Mouse (Mus musculus): ENCODE results near the gene Oaz2. TPM values are rescaled to one million over a fixed set of nuclear protein-coding genes. Genes with fewer than 3 reads are reported as not detected.

The Oaz2 gene
- polyA plus RNA-seq, 1 experiment from 2014 or later: 203 TPM

GRCm38 (mm10) chr9:65630631-65631353 is 37.0 kb upstream of the Oaz2 start:
- peaks cover 5% of the 10 kb centered on the region; the same call in 1 of the 2 replicates for H3K4me1 ChIP-seq (ENCODE audit: control insufficient read depth, insufficient read depth, low read length)
- ATAC-seq (ENCODE audit: low read depth) (peak; percentile 77), DNase-seq (ENCODE audit: low spot score) (peak; percentile 27)
- H3K4me3 ChIP-seq (ENCODE audit: low read depth, low read length): peak overlapping the region; percentile 82
- H3K9ac ChIP-seq (ENCODE audit: low read depth, low read length): peak overlapping the region; percentile 74
- H3K36me3 ChIP-seq (ENCODE audit: control insufficient read depth, insufficient read depth, low read length): no peaks in the 10 kb centered on the region
- H3K9me3 ChIP-seq (ENCODE audit: control insufficient read depth, low read length): no peaks in the 10 kb centered on the region
- peak overlapping the region; percentile 99 for H3K4me2 ChIP-seq (ENCODE audit: low read depth, low read length)
- 2% methylated on average over 22 of the region's 78 CpGs for WGBS
- H3K27ac ChIP-seq (replicated peaks; ENCODE audit: low read depth, low read length): no peak overlapping the region
- peaks cover 39% of the 10 kb centered on the region for H3K27me3 ChIP-seq (replicated peaks; ENCODE audit: control insufficient read depth, insufficient read depth, low read length)

- Histone ChIP-seq H3K27me3 (replicated peaks; ENCODE audit: control insufficient read depth, insufficient read depth, low read length) (peaks cover 39% of the 10 kb centered on the region), H3K4me3 (ENCODE audit: low read depth, low read length) (peak overlapping the region; percentile 82), H3K27ac (replicated peaks; ENCODE audit: low read depth, low read length) (no peak overlapping the region), H3K9ac (ENCODE audit: low read depth, low read length) (peak overlapping the region; percentile 74), H3K9me3 (ENCODE audit: control insufficient read depth, low read length) (no peaks in the 10 kb centered on the region), H3K4me1 (ENCODE audit: control insufficient read depth, insufficient read depth, low read length) (peaks cover 5% of the 10 kb centered on the region; the same call in 1 of the 2 replicates), H3K36me3 (ENCODE audit: control insufficient read depth, insufficient read depth, low read length) (no peaks in the 10 kb centered on the region), H3K4me2 (ENCODE audit: low read depth, low read length) (peak overlapping the region; percentile 99)
- DNase-seq (ENCODE audit: low spot score): no peak
- WGBS: 26% methylated on average over 16 of the region's 16 CpGs
- ATAC-seq (ENCODE audit: low read depth): no peak
Observed at GRCm38 (mm10) chr9:65631354-65632021, 36.3 kb upstream of the Oaz2 start.

- WGBS: 62% methylated on average over 1 of the region's 1 CpGs
- no peak overlapping the region for H3K4me2 ChIP-seq (ENCODE audit: low read depth, low read length)
- no peak for DNase-seq (ENCODE audit: low spot score)
- no peaks in the 10 kb centered on the region for H3K9me3 ChIP-seq (ENCODE audit: control insufficient read depth, low read length)
- H3K27me3 ChIP-seq (replicated peaks; ENCODE audit: control insufficient read depth, insufficient read depth, low read length): peaks cover 15% of the 10 kb centered on the region; the same call in 1 of the 2 replicates
- no peak for ATAC-seq (ENCODE audit: low read depth)
- peaks cover 2% of the 10 kb centered on the region; the same call in 1 of the 2 replicates for H3K4me1 ChIP-seq (ENCODE audit: control insufficient read depth, insufficient read depth, low read length)
- H3K36me3 ChIP-seq (ENCODE audit: control insufficient read depth, insufficient read depth, low read length): no peaks in the 10 kb centered on the region
- no peak overlapping the region for H3K27ac ChIP-seq (replicated peaks; ENCODE audit: low read depth, low read length)
- H3K4me3 ChIP-seq (ENCODE audit: low read depth, low read length): no peak overlapping the region
- H3K9ac ChIP-seq (ENCODE audit: low read depth, low read length): no peak overlapping the region
Observed at GRCm38 (mm10) chr9:65635766-65636165, 32.0 kb upstream of the Oaz2 start.

GRCm38 (mm10) chr9:65636926-65637325 is 30.9 kb upstream of the Oaz2 start:
- peaks cover 11% of the 10 kb centered on the region for H3K4me1 ChIP-seq (ENCODE audit: control insufficient read depth, insufficient read depth, low read length)
- WGBS: 89% methylated on average over 4 of the region's 4 CpGs
- ATAC-seq (ENCODE audit: low read depth) (no peak), DNase-seq (ENCODE audit: low spot score) (no peak)
- no peaks in the 10 kb centered on the region for H3K9me3 ChIP-seq (ENCODE audit: control insufficient read depth, low read length)
- no peaks in the 10 kb centered on the region for H3K36me3 ChIP-seq (ENCODE audit: control insufficient read depth, insufficient read depth, low read length)
- H3K4me2 ChIP-seq (ENCODE audit: low read depth, low read length): no peak overlapping the region
- H3K27me3 ChIP-seq (replicated peaks; ENCODE audit: control insufficient read depth, insufficient read depth, low read length): 0 out of 2 replicates have a peak, but pooled peaks cover 4% of the 10 kb centered on the region
- H3K4me3 ChIP-seq (ENCODE audit: low read depth, low read length): no peak overlapping the region
- H3K9ac ChIP-seq (ENCODE audit: low read depth, low read length): no peak overlapping the region
- no peak overlapping the region for H3K27ac ChIP-seq (replicated peaks; ENCODE audit: low read depth, low read length)

- Histone ChIP-seq H3K36me3 (ENCODE audit: control insufficient read depth, insufficient read depth, low read length) (no peaks in the 10 kb centered on the region), H3K4me3 (ENCODE audit: low read depth, low read length) (no peak overlapping the region), H3K4me1 (ENCODE audit: control insufficient read depth, insufficient read depth, low read length) (peaks cover 12% of the 10 kb centered on the region), H3K27ac (replicated peaks; ENCODE audit: low read depth, low read length) (no peak overlapping the region), H3K27me3 (replicated peaks; ENCODE audit: control insufficient read depth, insufficient read depth, low read length) (no peaks in the 10 kb centered on the region), H3K9ac (ENCODE audit: low read depth, low read length) (no peak overlapping the region), H3K9me3 (ENCODE audit: control insufficient read depth, low read length) (no peaks in the 10 kb centered on the region), H3K4me2 (ENCODE audit: low read depth, low read length) (no peak overlapping the region)
- ATAC-seq (ENCODE audit: low read depth) (no peak), DNase-seq (ENCODE audit: low spot score) (no peak)
- 55% methylated on average over 5 of the region's 5 CpGs for WGBS
Observed at GRCm38 (mm10) chr9:65639065-65639464, 28.7 kb upstream of the Oaz2 start.

GRCm38 (mm10) chr9:65640838-65641410 is 26.9 kb upstream of the Oaz2 start:
- H3K27ac ChIP-seq (replicated peaks; ENCODE audit: low read depth, low read length): no peak overlapping the region
- no peak overlapping the region for H3K4me2 ChIP-seq (ENCODE audit: low read depth, low read length)
- 4% methylated on average over 5 of the region's 5 CpGs for WGBS

GRCm38 (mm10) chr9:65641446-65642052 is 26.3 kb upstream of the Oaz2 start:
- ATAC-seq (ENCODE audit: low read depth) (no peak), DNase-seq (ENCODE audit: low spot score) (no peak)
- Histone ChIP-seq H3K36me3 (ENCODE audit: control insufficient read depth, insufficient read depth, low read length) (no peaks in the 10 kb centered on the region), H3K27me3 (replicated peaks; ENCODE audit: control insufficient read depth, insufficient read depth, low read length) (no peaks in the 10 kb centered on the region), H3K4me3 (ENCODE audit: low read depth, low read length) (no peak overlapping the region), H3K9me3 (ENCODE audit: control insufficient read depth, low read length) (no peaks in the 10 kb centered on the region), H3K27ac (replicated peaks; ENCODE audit: low read depth, low read length) (no peak overlapping the region; the same call in 1 of the 2 replicates), H3K4me2 (ENCODE audit: low read depth, low read length) (peak overlapping the region; percentile 28), H3K4me1 (ENCODE audit: control insufficient read depth, insufficient read depth, low read length) (peaks cover 12% of the 10 kb centered on the region), H3K9ac (ENCODE audit: low read depth, low read length) (no peak overlapping the region)
- 18% methylated on average over 12 of the region's 12 CpGs for WGBS

More at GRCm38 (mm10) chr9:65640838-65641410, 26.9 kb upstream of the Oaz2 start:
- Histone ChIP-seq H3K9me3 (ENCODE audit: control insufficient read depth, low read length) (no peaks in the 10 kb centered on the region), H3K27me3 (replicated peaks; ENCODE audit: control insufficient read depth, insufficient read depth, low read length) (no peaks in the 10 kb centered on the region), H3K4me3 (ENCODE audit: low read depth, low read length) (no peak overlapping the region), H3K4me1 (ENCODE audit: control insufficient read depth, insufficient read depth, low read length) (peaks cover 12% of the 10 kb centered on the region), H3K9ac (ENCODE audit: low read depth, low read length) (no peak overlapping the region), H3K36me3 (ENCODE audit: control insufficient read depth, insufficient read depth, low read length) (no peaks in the 10 kb centered on the region)
- ATAC-seq (ENCODE audit: low read depth) (peak; percentile 53; the same call in 1 of the 2 replicates), DNase-seq (ENCODE audit: low spot score) (peak; percentile 78)

GRCm38 (mm10) chr9:65642546-65642945 is 25.3 kb upstream of the Oaz2 start:
- Histone ChIP-seq H3K9me3 (ENCODE audit: control insufficient read depth, low read length) (no peaks in the 10 kb centered on the region), H3K27ac (replicated peaks; ENCODE audit: low read depth, low read length) (no peak overlapping the region), H3K4me1 (ENCODE audit: control insufficient read depth, insufficient read depth, low read length) (peaks cover 12% of the 10 kb centered on the region), H3K36me3 (ENCODE audit: control insufficient read depth, insufficient read depth, low read length) (no peaks in the 10 kb centered on the region), H3K9ac (ENCODE audit: low read depth, low read length) (no peak overlapping the region), H3K4me3 (ENCODE audit: low read depth, low read length) (no peak overlapping the region), H3K4me2 (ENCODE audit: low read depth, low read length) (no peak overlapping the region), H3K27me3 (replicated peaks; ENCODE audit: control insufficient read depth, insufficient read depth, low read length) (no peaks in the 10 kb centered on the region)
- no peak for ATAC-seq (ENCODE audit: low read depth)
- no peak for DNase-seq (ENCODE audit: low spot score)
